Mouse (Mus musculus) neural tube, embryonic 13.5 days (tissue): ENCODE results near the gene Ep300. TPM values are rescaled to one million over a fixed set of nuclear protein-coding genes. Genes with fewer than 3 reads are reported as not detected.

Experiments
- ATAC-seq: fragments of 200-750 bp; cut with Nextera tagmentation; 2 replicates; pipeline ENCODE4 v1.8.0; 2017; ENCODE audit warnings: low read depth, mild to moderate bottlenecking, moderate TSS enrichment, moderate library complexity
- H3K27ac ChIP-seq: fragments of 300-500 bp; sonication (generic); replicated peaks from 2 replicates; pipeline ENCODE4 v1.5.1; 2015; ENCODE audit warnings: moderate library complexity, mild to moderate bottlenecking, inconsistent platforms
- H3K27me3 ChIP-seq: fragments of 300-500 bp; sonication (generic); 2 replicates; pipeline ENCODE4 v1.6.1; 2015; ENCODE audit warnings: mild to moderate bottlenecking, inconsistent platforms
- H3K36me3 ChIP-seq: fragments of 300-500 bp; sonication (generic); 2 replicates; pipeline ENCODE4 v1.6.1; 2015; ENCODE audit warnings: mild to moderate bottlenecking, inconsistent platforms
- H3K4me1 ChIP-seq: fragments of 300-500 bp; sonication (generic); replicated peaks from 2 replicates; pipeline ENCODE4 v1.6.1; 2015; ENCODE audit warnings: inconsistent platforms
- H3K4me2 ChIP-seq: fragments of 300-500 bp; sonication (generic); 2 replicates; pipeline ENCODE4 v1.6.1; 2015; ENCODE audit warnings: inconsistent platforms, mild to moderate bottlenecking, moderate library complexity
- H3K4me3 ChIP-seq: fragments of 300-500 bp; sonication (generic); 2 replicates; pipeline ENCODE4 v1.5.1; 2015; ENCODE audit warnings: mild to moderate bottlenecking, inconsistent platforms
- H3K9ac ChIP-seq: fragments of 300-500 bp; sonication (generic); 2 replicates; pipeline ENCODE4 v1.6.1; 2015; ENCODE audit warnings: moderate library complexity, mild to moderate bottlenecking, inconsistent platforms
- H3K9me3 ChIP-seq: fragments of 300-500 bp; sonication (generic); 2 replicates; pipeline ENCODE4 v1.6.1; 2016; ENCODE audit warnings: inconsistent platforms
- WGBS: fragments of 180-500 bp; shearing (Covaris S2); methylation state at CpG from one replicate; pipeline ENCODE4 v1.1.7; 2015; 5-methylcytosine and 5-hydroxymethylcytosine counted together
- polyA plus RNA-seq: library from polyadenylated mRNA; unstranded; fragments of >200 nt; fragmentation: Nextera tagmentation; extraction: Ambion mirVana; gene quantifications from 2 replicates; pipeline ENCODE4 v1.2.1, GENCODE M21; 2015

Gene Ep300
- polyA plus RNA-seq = 23.1 and 24.1 TPM in 2 replicates

- Histone ChIP-seq H3K36me3 (peaks cover 9% of the 10 kb centered on the region; the same call in 1 of the 2 replicates), H3K4me2 (peak within 1 kb of the TSS; percentile 94), H3K4me1 (peaks cover 35% of the 10 kb centered on the region), H3K27ac (peak within 1 kb of the TSS; percentile 100), H3K9ac (peak within 1 kb of the TSS; percentile 100), H3K9me3 (no peaks in the 10 kb centered on the region), H3K4me3 (peak within 1 kb of the TSS; percentile 95), H3K27me3 (no peaks in the 10 kb centered on the region)
- WGBS = under 1% methylated on average over 68 of the region's 68 CpGs
- peak; percentile 93 for ATAC-seq
Observed at GRCm38 (mm10) chr15:81584913-81585745, at the start of gene Ep300. Ep300 (plus strand) TSS chr15:81585351.

- H3K4me3 ChIP-seq = no peak overlapping the region
- H3K27me3 ChIP-seq = no peaks in the 10 kb centered on the region
- no peak for ATAC-seq
- H3K27ac ChIP-seq = no peak overlapping the region
- H3K4me1 ChIP-seq = 0 out of 2 replicates have a peak, but pooled peaks cover 4% of the 10 kb centered on the region
- H3K9ac ChIP-seq = 0 out of 2 replicates have a peak overlapping the region, but pooled peaks have one; percentile 17
- 20% methylated on average over 9 of the region's 9 CpGs for WGBS
- H3K9me3 ChIP-seq = no peaks in the 10 kb centered on the region
- H3K4me2 ChIP-seq = no peak overlapping the region
- no peaks in the 10 kb centered on the region for H3K36me3 ChIP-seq
Observed at GRCm38 (mm10) chr15:81535881-81536351, 49.2 kb upstream of the Ep300 start.

GRCm38 (mm10) chr15:81538149-81538548, 47.0 kb upstream of the Ep300 start:
- Histone ChIP-seq H3K4me2 (no peak overlapping the region), H3K9me3 (no peaks in the 10 kb centered on the region), H3K9ac (no peak overlapping the region), H3K27ac (no peak overlapping the region), H3K4me1 (0 out of 2 replicates have a peak, but pooled peaks cover 4% of the 10 kb centered on the region), H3K36me3 (no peaks in the 10 kb centered on the region), H3K27me3 (no peaks in the 10 kb centered on the region), H3K4me3 (no peak overlapping the region)
- WGBS = 93% methylated on average over 4 of the region's 4 CpGs
- no peak for ATAC-seq

- H3K27me3 ChIP-seq = no peaks in the 10 kb centered on the region
- H3K9me3 ChIP-seq = no peaks in the 10 kb centered on the region
- H3K27ac ChIP-seq = no peak overlapping the region
- 0 out of 2 replicates have a peak, but pooled peaks cover 4% of the 10 kb centered on the region for H3K4me1 ChIP-seq
- no peak for ATAC-seq
- no peak overlapping the region for H3K9ac ChIP-seq
- WGBS = 74% methylated on average over 2 of the region's 2 CpGs
- H3K4me3 ChIP-seq = no peak overlapping the region
- no peak overlapping the region for H3K4me2 ChIP-seq
- no peaks in the 10 kb centered on the region for H3K36me3 ChIP-seq
Observed at GRCm38 (mm10) chr15:81539560-81539959, 45.6 kb upstream of the Ep300 start.

- no peak overlapping the region for H3K27ac ChIP-seq
- no peak overlapping the region for H3K9ac ChIP-seq
- no peaks in the 10 kb centered on the region for H3K9me3 ChIP-seq
- no peaks in the 10 kb centered on the region for H3K36me3 ChIP-seq
- no peak overlapping the region for H3K4me3 ChIP-seq
- no peak overlapping the region for H3K4me2 ChIP-seq
- 93% methylated on average over 2 of the region's 2 CpGs for WGBS
- no peak for ATAC-seq
- no peaks in the 10 kb centered on the region for H3K27me3 ChIP-seq
- H3K4me1 ChIP-seq = no peaks in the 10 kb centered on the region
Observed at GRCm38 (mm10) chr15:81544916-81545315, 40.2 kb upstream of the Ep300 start.

- Histone ChIP-seq H3K36me3 (no peaks in the 10 kb centered on the region), H3K27me3 (no peaks in the 10 kb centered on the region), H3K27ac (no peak overlapping the region), H3K9ac (no peak overlapping the region), H3K4me3 (no peak overlapping the region), H3K9me3 (no peaks in the 10 kb centered on the region), H3K4me1 (no peaks in the 10 kb centered on the region), H3K4me2 (no peak overlapping the region)
- ATAC-seq = no peak
- 86% methylated on average over 5 of the region's 5 CpGs for whole genome bisulfite sequencing
Observed at GRCm38 (mm10) chr15:81545387-81546176, 39.6 kb upstream of the Ep300 start.

GRCm38 (mm10) chr15:81553455-81553854, 31.7 kb upstream of the Ep300 start:
- H3K4me1 ChIP-seq = peaks cover 5% of the 10 kb centered on the region; the same call in 1 of the 2 replicates
- no peak overlapping the region for H3K4me3 ChIP-seq
- H3K9ac ChIP-seq = no peak overlapping the region
- whole genome bisulfite sequencing = 89% methylated on average over 1 of the region's 1 CpGs
- no peaks in the 10 kb centered on the region for H3K36me3 ChIP-seq
- ATAC-seq = no peak
- no peaks in the 10 kb centered on the region for H3K27me3 ChIP-seq
- H3K9me3 ChIP-seq = no peaks in the 10 kb centered on the region
- no peak overlapping the region for H3K27ac ChIP-seq
- no peak overlapping the region for H3K4me2 ChIP-seq

- Histone ChIP-seq H3K9ac (no peak overlapping the region), H3K27me3 (no peaks in the 10 kb centered on the region), H3K36me3 (no peaks in the 10 kb centered on the region), H3K4me2 (no peak overlapping the region), H3K4me3 (no peak overlapping the region), H3K27ac (no peak overlapping the region), H3K9me3 (no peaks in the 10 kb centered on the region), H3K4me1 (peaks cover 5% of the 10 kb centered on the region; the same call in 1 of the 2 replicates)
- WGBS = 55% methylated on average over 18 of the region's 18 CpGs
- ATAC-seq = no peak
Observed at GRCm38 (mm10) chr15:81554558-81555297, 30.4 kb upstream of the Ep300 start.

- no peak for ATAC-seq
- WGBS = 75% methylated on average over 3 of the region's 3 CpGs
Observed at GRCm38 (mm10) chr15:81555986-81556385, 29.2 kb upstream of the Ep300 start.

GRCm38 (mm10) chr15:81561501-81561900, 23.6 kb upstream of the Ep300 start:
- no peaks in the 10 kb centered on the region for H3K9me3 ChIP-seq
- H3K27me3 ChIP-seq = no peaks in the 10 kb centered on the region
- no peak overlapping the region for H3K9ac ChIP-seq
- no peak overlapping the region for H3K27ac ChIP-seq
- H3K4me3 ChIP-seq = no peak overlapping the region
- no peaks in the 10 kb centered on the region for H3K4me1 ChIP-seq
- H3K4me2 ChIP-seq = no peak overlapping the region
- 63% methylated on average over 3 of the region's 3 CpGs for WGBS
- ATAC-seq = no peak
- no peaks in the 10 kb centered on the region for H3K36me3 ChIP-seq

More at GRCm38 (mm10) chr15:81555986-81556385, 29.2 kb upstream of the Ep300 start:
- Histone ChIP-seq H3K27me3 (no peaks in the 10 kb centered on the region), H3K27ac (no peak overlapping the region), H3K9ac (no peak overlapping the region), H3K36me3 (no peaks in the 10 kb centered on the region), H3K4me3 (no peak overlapping the region), H3K4me1 (peaks cover 5% of the 10 kb centered on the region; the same call in 1 of the 2 replicates), H3K9me3 (no peaks in the 10 kb centered on the region), H3K4me2 (no peak overlapping the region)

GRCm38 (mm10) chr15:81561996-81562395, 23.2 kb upstream of the Ep300 start:
- no peak overlapping the region for H3K4me3 ChIP-seq
- H3K36me3 ChIP-seq = no peaks in the 10 kb centered on the region
- ATAC-seq = no peak
- no peak overlapping the region for H3K27ac ChIP-seq
- no peaks in the 10 kb centered on the region for H3K4me1 ChIP-seq
- no peak overlapping the region for H3K4me2 ChIP-seq
- no peaks in the 10 kb centered on the region for H3K27me3 ChIP-seq
- WGBS = 80% methylated on average over 9 of the region's 9 CpGs
- no peak overlapping the region for H3K9ac ChIP-seq
- no peaks in the 10 kb centered on the region for H3K9me3 ChIP-seq
